Mouse (Mus musculus): ENCODE data around the gene Aoah. TPM values are rescaled to one million over a fixed set of nuclear protein-coding genes. Genes with fewer than 3 reads are reported as not detected.

Gene Aoah
- polyA plus RNA-seq (2016; fragmentation: Nextera tagmentation; extraction: Ambion mirVana) = 0.46 and 0.54 TPM in 2 replicates

DNA sequence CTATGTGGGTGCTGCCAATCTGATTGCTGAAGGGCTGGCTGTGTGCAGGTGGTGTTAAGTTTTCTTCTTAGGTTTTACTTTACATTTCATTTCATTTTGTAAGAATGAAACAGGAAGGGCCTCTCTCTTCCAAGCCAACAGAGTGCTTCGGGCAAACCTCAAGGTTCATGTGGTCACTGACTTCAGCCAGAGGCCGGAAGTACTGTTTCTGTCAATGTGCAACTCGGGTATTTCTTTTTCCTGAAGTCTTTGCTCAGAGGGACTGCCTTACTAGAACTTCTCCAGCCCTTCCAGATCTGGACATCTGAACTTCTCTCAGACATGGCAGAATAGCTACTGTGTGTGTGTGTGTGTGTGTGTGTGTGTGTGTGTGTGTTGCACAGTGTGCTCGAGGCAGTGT, at the start of gene Aoah:
Aoah (plus strand) TSS at position 213 of the 400 bp plus-strand sequence.
- 76% methylated on average over 4 of the region's 4 CpGs for WGBS
- no peaks in the 10 kb centered on the region for H3K9me3 ChIP-seq
- no peaks in the 10 kb centered on the region for H3K27me3 ChIP-seq (replicated peaks)
- no peak within 1 kb of the TSS for H3K4me2 ChIP-seq (replicated peaks)
- H3K36me3 ChIP-seq = no peaks in the 10 kb centered on the region
- H3K27ac ChIP-seq = no peak within 1 kb of the TSS
- H3K9ac ChIP-seq = no peak within 1 kb of the TSS
- no peaks in the 10 kb centered on the region for H3K4me1 ChIP-seq
- ATAC-seq (ENCODE audit: low FRiP score, low read depth) = no peak
- H3K4me3 ChIP-seq = no peak within 1 kb of the TSS

DNA sequence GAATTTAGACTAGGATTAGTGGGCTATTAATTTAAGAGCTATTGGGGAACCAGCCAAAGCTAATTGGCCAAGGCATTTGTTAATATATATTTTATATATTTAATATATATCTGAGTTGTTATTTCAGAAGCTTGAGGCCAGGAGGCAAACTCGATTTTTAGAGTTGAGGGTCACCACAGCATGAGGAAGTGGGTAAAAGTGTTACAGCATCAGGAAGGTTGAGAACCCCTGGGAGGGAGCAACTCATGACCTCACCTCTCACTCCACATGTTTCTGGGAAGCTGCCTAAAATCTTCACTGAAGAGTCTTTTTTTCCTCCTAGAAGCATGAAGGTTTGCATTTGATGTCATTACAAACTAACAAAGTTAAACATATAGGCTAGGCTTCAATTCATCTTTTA, 39.1 kb upstream of the Aoah start:
- no peak overlapping the region for H3K4me2 ChIP-seq (replicated peaks)
- no peaks in the 10 kb centered on the region for H3K36me3 ChIP-seq
- WGBS = 69% methylated on average over 1 of the region's 1 CpGs
- H3K27ac ChIP-seq = no peak overlapping the region
- H3K4me3 ChIP-seq = no peak overlapping the region
- no peak overlapping the region for H3K9ac ChIP-seq
- no peak for ATAC-seq (ENCODE audit: low FRiP score, low read depth)
- no peaks in the 10 kb centered on the region for H3K9me3 ChIP-seq
- H3K27me3 ChIP-seq (replicated peaks) = no peaks in the 10 kb centered on the region
- no peaks in the 10 kb centered on the region for H3K4me1 ChIP-seq

- ATAC-seq (ENCODE audit: low FRiP score, low read depth) = no peak
- 83% methylated on average over 5 of the region's 5 CpGs for WGBS
- Histone ChIP-seq H3K4me2 (replicated peaks) (no peak overlapping the region), H3K36me3 (no peaks in the 10 kb centered on the region), H3K9me3 (no peaks in the 10 kb centered on the region), H3K9ac (no peak overlapping the region), H3K27me3 (replicated peaks) (no peaks in the 10 kb centered on the region), H3K4me3 (no peak overlapping the region), H3K4me1 (no peaks in the 10 kb centered on the region), H3K27ac (no peak overlapping the region)
Observed at GRCm38 (mm10) chr13:20783648-20784047, 10.3 kb upstream of the Aoah start.

- H3K36me3 ChIP-seq = no peaks in the 10 kb centered on the region
- H3K4me3 ChIP-seq = no peak overlapping the region
- H3K27ac ChIP-seq = no peak overlapping the region
- no peaks in the 10 kb centered on the region for H3K4me1 ChIP-seq
- no peaks in the 10 kb centered on the region for H3K9me3 ChIP-seq
- no peak for ATAC-seq (ENCODE audit: low FRiP score, low read depth)
- no peaks in the 10 kb centered on the region for H3K27me3 ChIP-seq (replicated peaks)
- 94% methylated on average over 6 of the region's 6 CpGs for WGBS
- H3K4me2 ChIP-seq (replicated peaks) = no peak overlapping the region
- H3K9ac ChIP-seq = no peak overlapping the region
Observed at GRCm38 (mm10) chr13:20784060-20784459, 9.9 kb upstream of the Aoah start.

DNA sequence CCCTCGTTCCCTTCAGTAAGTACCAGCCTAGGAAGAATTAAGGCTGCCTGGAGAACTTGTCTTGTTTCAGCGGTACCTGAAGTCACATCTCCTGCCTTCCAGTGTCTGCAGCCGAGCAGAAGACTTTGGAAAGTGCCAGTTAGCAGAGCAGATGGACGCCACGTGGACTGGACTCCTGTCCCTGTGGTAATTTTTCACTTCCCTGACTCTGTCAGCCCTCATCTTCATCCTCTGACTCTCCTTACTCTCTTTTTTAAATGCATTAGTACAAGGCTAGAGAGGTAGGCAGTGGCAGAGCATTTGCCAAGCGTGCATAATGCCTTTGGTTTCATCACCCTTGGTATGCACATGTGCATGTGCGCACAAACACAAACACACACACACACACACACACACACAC, 8.0 kb upstream of the Aoah start:
- Histone ChIP-seq H3K9ac (no peak overlapping the region), H3K4me1 (no peaks in the 10 kb centered on the region), H3K27ac (no peak overlapping the region), H3K36me3 (no peaks in the 10 kb centered on the region), H3K4me3 (no peak overlapping the region), H3K27me3 (replicated peaks) (no peaks in the 10 kb centered on the region), H3K4me2 (replicated peaks) (no peak overlapping the region), H3K9me3 (no peaks in the 10 kb centered on the region)
- WGBS = 87% methylated on average over 7 of the region's 7 CpGs
- ATAC-seq (ENCODE audit: low FRiP score, low read depth) = no peak

DNA sequence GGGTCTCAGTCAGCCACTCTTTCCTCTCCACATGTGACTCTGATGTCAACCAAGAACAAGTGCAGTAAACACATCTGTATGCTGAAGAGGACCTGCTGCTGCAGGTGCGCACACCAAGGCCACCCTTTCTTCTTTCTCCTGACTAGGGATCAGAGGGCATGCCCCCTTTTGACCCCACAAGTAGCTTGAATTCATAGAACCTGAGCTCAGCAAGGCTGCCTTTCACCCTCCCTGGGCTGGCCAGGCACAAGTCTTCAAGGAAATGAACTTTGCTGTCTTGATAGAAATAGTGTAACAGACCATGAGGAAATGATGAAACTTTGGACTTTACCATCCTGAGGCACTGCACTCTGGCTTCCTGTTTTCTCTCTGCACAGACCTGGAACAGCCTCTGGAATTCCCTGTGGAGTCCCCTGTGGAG, 7.1 kb upstream of the Aoah start:
- Histone ChIP-seq H3K4me1 (no peaks in the 10 kb centered on the region), H3K9ac (no peak overlapping the region), H3K9me3 (no peaks in the 10 kb centered on the region), H3K27me3 (replicated peaks) (no peaks in the 10 kb centered on the region), H3K4me3 (no peak overlapping the region), H3K4me2 (replicated peaks) (no peak overlapping the region), H3K27ac (no peak overlapping the region), H3K36me3 (no peaks in the 10 kb centered on the region)
- 92% methylated on average over 1 of the region's 1 CpGs for WGBS
- ATAC-seq (ENCODE audit: low FRiP score, low read depth) = no peak

GRCm38 (mm10) chr13:20787952-20788351, 6.0 kb upstream of the Aoah start:
- H3K4me1 ChIP-seq = no peaks in the 10 kb centered on the region
- 83% methylated on average over 4 of the region's 4 CpGs for WGBS
- H3K9me3 ChIP-seq = no peaks in the 10 kb centered on the region
- H3K4me3 ChIP-seq = no peak overlapping the region
- no peaks in the 10 kb centered on the region for H3K27me3 ChIP-seq (replicated peaks)
- no peak overlapping the region for H3K27ac ChIP-seq
- H3K4me2 ChIP-seq (replicated peaks) = no peak overlapping the region
- no peaks in the 10 kb centered on the region for H3K36me3 ChIP-seq
- H3K9ac ChIP-seq = no peak overlapping the region
- ATAC-seq (ENCODE audit: low FRiP score, low read depth) = no peak

DNA sequence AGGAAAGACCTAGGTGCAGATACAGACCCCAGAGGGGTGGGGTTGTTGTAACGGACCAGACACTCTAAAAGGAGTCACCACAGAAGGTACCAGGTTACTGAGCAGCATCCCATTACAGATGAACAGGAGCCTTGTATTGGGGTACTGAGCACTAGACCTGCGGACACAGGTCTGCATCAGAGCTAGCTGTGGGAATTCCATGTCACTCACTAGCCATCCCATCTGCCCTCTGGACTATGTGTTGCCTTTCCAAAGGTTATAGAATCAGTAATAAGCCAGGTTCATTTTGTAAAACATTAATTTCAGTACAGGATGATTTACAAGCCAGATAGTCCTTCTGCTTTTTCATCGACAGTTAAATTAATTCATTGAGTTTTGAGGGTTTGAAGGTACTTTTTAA, 2.7 kb downstream of the Aoah start:
- no peak for ATAC-seq (ENCODE audit: low FRiP score, low read depth)

DNA sequence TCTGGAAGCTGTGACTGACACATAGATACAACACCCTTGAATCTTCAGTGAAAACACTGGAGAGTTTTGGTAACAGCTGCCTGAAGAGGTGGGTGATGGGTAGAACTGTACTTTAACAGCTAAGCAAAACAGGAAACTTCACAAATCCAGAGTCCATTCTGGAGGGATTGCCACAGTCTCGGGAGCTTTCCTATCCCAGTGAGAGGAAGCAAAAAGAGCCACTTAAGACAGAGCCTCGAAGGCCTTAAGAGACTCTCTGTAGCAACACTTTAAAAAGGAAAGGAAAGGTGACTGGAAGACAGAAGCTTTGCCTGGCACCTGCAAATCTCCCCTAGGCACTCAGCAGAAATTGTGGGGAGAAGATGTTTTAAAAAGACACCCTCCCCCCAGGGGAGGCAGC, 4.6 kb downstream of the Aoah start:
- Histone ChIP-seq H3K9me3 (no peaks in the 10 kb centered on the region), H3K4me1 (no peaks in the 10 kb centered on the region), H3K4me2 (replicated peaks) (no peak overlapping the region), H3K27me3 (replicated peaks) (no peaks in the 10 kb centered on the region), H3K4me3 (no peak overlapping the region), H3K36me3 (no peaks in the 10 kb centered on the region), H3K27ac (no peak overlapping the region), H3K9ac (no peak overlapping the region)
- no peak for ATAC-seq (ENCODE audit: low FRiP score, low read depth)
- WGBS = 71% methylated on average over 2 of the region's 2 CpGs

More for the DNA sequence above, 2.7 kb downstream of the Aoah start:
- Histone ChIP-seq H3K4me2 (replicated peaks) (no peak overlapping the region), H3K36me3 (no peaks in the 10 kb centered on the region), H3K9me3 (no peaks in the 10 kb centered on the region), H3K27ac (no peak overlapping the region), H3K4me3 (no peak overlapping the region), H3K9ac (no peak overlapping the region), H3K27me3 (replicated peaks) (no peaks in the 10 kb centered on the region), H3K4me1 (no peaks in the 10 kb centered on the region)
- 88% methylated on average over 3 of the region's 3 CpGs for WGBS

GRCm38 (mm10) chr13:20799772-20800171, 5.9 kb downstream of the Aoah start:
- Histone ChIP-seq H3K9ac (no peak overlapping the region), H3K4me3 (no peak overlapping the region), H3K4me1 (no peaks in the 10 kb centered on the region), H3K9me3 (no peaks in the 10 kb centered on the region), H3K36me3 (no peaks in the 10 kb centered on the region), H3K4me2 (replicated peaks) (no peak overlapping the region), H3K27ac (no peak overlapping the region), H3K27me3 (replicated peaks) (no peaks in the 10 kb centered on the region)
- WGBS = 76% methylated on average over 3 of the region's 3 CpGs
- ATAC-seq (ENCODE audit: low FRiP score, low read depth) = no peak

GRCm38 (mm10) chr13:20800569-20800968, 6.7 kb downstream of the Aoah start:
- Histone ChIP-seq H3K4me2 (replicated peaks) (no peak overlapping the region), H3K4me1 (no peaks in the 10 kb centered on the region), H3K27ac (no peak overlapping the region), H3K9me3 (no peaks in the 10 kb centered on the region), H3K4me3 (no peak overlapping the region), H3K27me3 (replicated peaks) (no peaks in the 10 kb centered on the region), H3K36me3 (no peaks in the 10 kb centered on the region), H3K9ac (no peak overlapping the region)
- no peak for ATAC-seq (ENCODE audit: low FRiP score, low read depth)
- 65% methylated on average over 3 of the region's 3 CpGs for WGBS

GRCm38 (mm10) chr13:20811782-20812406, 18.0 kb downstream of the Aoah start:
- WGBS = 80% methylated on average over 3 of the region's 3 CpGs
- Histone ChIP-seq H3K4me3 (no peak overlapping the region), H3K9ac (no peak overlapping the region), H3K4me1 (no peaks in the 10 kb centered on the region), H3K36me3 (no peaks in the 10 kb centered on the region), H3K4me2 (replicated peaks) (no peak overlapping the region), H3K27ac (no peak overlapping the region), H3K9me3 (no peaks in the 10 kb centered on the region), H3K27me3 (replicated peaks) (no peaks in the 10 kb centered on the region)
- ATAC-seq (ENCODE audit: low FRiP score, low read depth) = no peak

GRCm38 (mm10) chr13:20816385-20816784, 22.5 kb downstream of the Aoah start:
- Histone ChIP-seq H3K4me2 (replicated peaks) (no peak overlapping the region), H3K9me3 (no peaks in the 10 kb centered on the region), H3K36me3 (no peaks in the 10 kb centered on the region), H3K4me1 (no peaks in the 10 kb centered on the region), H3K27me3 (replicated peaks) (no peaks in the 10 kb centered on the region), H3K9ac (no peak overlapping the region), H3K27ac (no peak overlapping the region), H3K4me3 (no peak overlapping the region)
- 76% methylated on average over 1 of the region's 1 CpGs for WGBS
- no peak for ATAC-seq (ENCODE audit: low FRiP score, low read depth)

Measured in neural tube, embryonic 12.5 days (tissue).